Mouse (Mus musculus): ENCODE data around the gene Mxi1. TPM values are rescaled to one million over a fixed set of nuclear protein-coding genes. Genes with fewer than 3 reads are reported as not detected.

Gene Mxi1
- polyA plus RNA-seq, 1 experiment = 36.5 TPM

DNA sequence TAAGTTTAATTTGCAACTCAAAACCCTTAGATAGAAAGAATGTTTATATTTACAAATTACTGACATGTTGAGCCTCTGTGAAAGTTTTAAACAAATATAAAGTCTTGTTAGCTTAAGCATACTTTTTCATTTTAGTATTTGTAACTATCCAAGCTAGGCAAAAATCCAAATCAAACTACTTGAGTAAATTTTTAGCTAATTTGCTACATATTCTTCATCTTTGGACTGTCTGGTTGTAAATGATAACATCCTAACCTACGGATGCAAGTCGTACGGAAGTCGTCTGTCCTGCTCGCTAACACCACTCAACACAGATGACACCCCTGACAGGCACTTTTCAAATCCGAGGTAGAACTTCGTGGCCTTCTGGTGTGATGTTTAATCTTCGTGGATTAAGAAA is 67.3 kb downstream of the Mxi1 start:
- Histone ChIP-seq H3K9ac (ENCODE audit: low read depth, poor library complexity, severe bottlenecking) (no peak overlapping the region), H3K4me3 (ENCODE audit: low read depth, low read length) (no peak overlapping the region), H3K27ac (ENCODE audit: insufficient read depth, low read length) (no peak overlapping the region), H3K36me3 (ENCODE audit: control insufficient read depth, insufficient read depth, low read length, poor library complexity, severe bottlenecking) (peaks cover 63% of the 10 kb centered on the region), H3K27me3 (ENCODE audit: control insufficient read depth, insufficient read depth, low read length, poor library complexity, severe bottlenecking) (no peaks in the 10 kb centered on the region), H3K4me1 (ENCODE audit: control insufficient read depth, insufficient read depth, low read length) (no peaks in the 10 kb centered on the region), H3K9me3 (replicated peaks; ENCODE audit: control insufficient read depth, insufficient read depth, low read length, poor library complexity, severe bottlenecking) (no peaks in the 10 kb centered on the region)
- no peak for TF ChIP-seq CTCF (IDR thresholded peaks at IDR 0.05; ENCODE audit: low read depth, low read length)
- TF ChIP-seq POLR2A (IDR thresholded peaks at IDR 0.05; ENCODE audit: insufficient read depth, low read length) = no peak
- no peak for TF ChIP-seq EP300 (IDR thresholded peaks at IDR 0.05; ENCODE audit: insufficient read depth, low read depth, low read length)

DNA sequence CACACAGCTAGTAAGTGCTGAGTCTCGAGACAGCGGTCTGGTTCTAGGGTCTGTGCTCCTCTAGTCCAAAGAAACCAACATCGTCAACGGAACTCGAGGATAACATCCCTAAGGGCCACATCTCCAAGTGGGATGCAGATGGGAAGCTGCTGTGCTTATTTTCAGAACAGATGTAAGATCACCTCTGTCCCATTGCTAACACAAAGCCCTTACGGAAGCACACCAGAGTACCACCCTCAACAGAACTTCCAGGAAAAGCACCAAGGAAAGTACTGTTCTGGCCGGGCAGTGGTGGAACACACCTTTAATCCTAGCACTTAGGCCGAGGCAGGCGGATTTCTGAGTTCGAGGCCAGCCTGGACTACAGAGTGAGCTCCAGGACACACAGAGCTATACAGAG is 68.1 kb downstream of the Mxi1 start:
- TF ChIP-seq CTCF (IDR thresholded peaks at IDR 0.05; ENCODE audit: low read depth, low read length) (no peak), POLR2A (IDR thresholded peaks at IDR 0.05; ENCODE audit: insufficient read depth, low read length) (no peak), EP300 (IDR thresholded peaks at IDR 0.05; ENCODE audit: insufficient read depth, low read depth, low read length) (no peak)
- Histone ChIP-seq H3K9me3 (replicated peaks; ENCODE audit: control insufficient read depth, insufficient read depth, low read length, poor library complexity, severe bottlenecking) (no peaks in the 10 kb centered on the region), H3K36me3 (ENCODE audit: control insufficient read depth, insufficient read depth, low read length, poor library complexity, severe bottlenecking) (peaks cover 67% of the 10 kb centered on the region), H3K4me1 (ENCODE audit: control insufficient read depth, insufficient read depth, low read length) (no peaks in the 10 kb centered on the region), H3K4me3 (ENCODE audit: low read depth, low read length) (no peak overlapping the region), H3K27me3 (ENCODE audit: control insufficient read depth, insufficient read depth, low read length, poor library complexity, severe bottlenecking) (no peaks in the 10 kb centered on the region), H3K27ac (ENCODE audit: insufficient read depth, low read length) (peak overlapping the region; percentile 3; the same call in 1 of the 2 replicates), H3K9ac (ENCODE audit: low read depth, poor library complexity, severe bottlenecking) (no peak overlapping the region)

DNA sequence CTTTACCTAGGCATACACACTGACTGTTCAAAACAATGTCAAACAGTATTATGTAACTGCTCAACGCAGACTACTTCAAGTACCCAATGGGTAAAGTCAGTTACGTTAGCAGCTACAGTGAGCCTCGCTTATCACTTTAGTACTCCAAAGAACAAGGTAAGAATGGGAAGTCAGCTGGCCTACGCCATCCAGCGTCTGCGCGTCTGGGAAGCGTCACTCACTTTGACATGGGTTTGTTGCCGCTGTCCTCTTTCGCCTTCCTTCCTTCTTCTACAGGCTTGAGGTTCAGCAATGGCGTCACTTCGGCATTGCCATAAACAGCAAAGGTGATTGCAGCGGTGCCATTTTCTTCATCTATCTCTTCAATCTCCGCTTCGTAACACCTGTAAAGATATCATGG is 73.0 kb downstream of the Mxi1 start:
- no peaks in the 10 kb centered on the region for H3K27me3 ChIP-seq (ENCODE audit: control insufficient read depth, insufficient read depth, low read length, poor library complexity, severe bottlenecking)
- H3K9ac ChIP-seq (ENCODE audit: low read depth, poor library complexity, severe bottlenecking) = no peak overlapping the region
- H3K27ac ChIP-seq (ENCODE audit: insufficient read depth, low read length) = no peak overlapping the region
- peaks cover 88% of the 10 kb centered on the region for H3K36me3 ChIP-seq (ENCODE audit: control insufficient read depth, insufficient read depth, low read length, poor library complexity, severe bottlenecking)
- no peaks in the 10 kb centered on the region for H3K4me1 ChIP-seq (ENCODE audit: control insufficient read depth, insufficient read depth, low read length)
- no peak overlapping the region for H3K4me3 ChIP-seq (ENCODE audit: low read depth, low read length)
- TF ChIP-seq CTCF (IDR thresholded peaks at IDR 0.05; ENCODE audit: low read depth, low read length) = no peak
- no peak for TF ChIP-seq EP300 (IDR thresholded peaks at IDR 0.05; ENCODE audit: insufficient read depth, low read depth, low read length)
- no peak for TF ChIP-seq POLR2A (IDR thresholded peaks at IDR 0.05; ENCODE audit: insufficient read depth, low read length)
- no peaks in the 10 kb centered on the region for H3K9me3 ChIP-seq (replicated peaks; ENCODE audit: control insufficient read depth, insufficient read depth, low read length, poor library complexity, severe bottlenecking)

DNA sequence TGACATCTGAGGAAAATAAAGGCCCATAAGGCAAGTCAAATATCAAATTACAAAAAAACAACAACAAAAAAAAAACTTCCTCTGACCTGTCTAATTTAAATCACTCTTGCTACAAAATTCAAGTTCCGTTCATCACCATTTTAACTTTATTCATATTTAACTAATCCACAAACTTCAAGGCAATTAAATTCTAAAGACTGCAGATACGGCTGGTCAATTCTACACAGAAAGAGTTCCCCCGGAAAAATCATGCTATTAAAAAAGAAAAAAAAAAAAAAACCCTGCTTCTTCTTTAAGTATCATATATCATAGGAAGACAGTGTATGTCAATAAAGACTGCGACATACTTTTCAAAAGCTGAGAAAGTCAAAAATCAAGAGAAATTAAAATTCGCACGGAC is 79.1 kb downstream of the Mxi1 start:
- TF ChIP-seq EP300 (IDR thresholded peaks at IDR 0.05; ENCODE audit: insufficient read depth, low read depth, low read length) = no peak
- no peak for TF ChIP-seq POLR2A (IDR thresholded peaks at IDR 0.05; ENCODE audit: insufficient read depth, low read length)
- TF ChIP-seq CTCF (IDR thresholded peaks at IDR 0.05; ENCODE audit: low read depth, low read length) = no peak
- H3K27me3 ChIP-seq (ENCODE audit: control insufficient read depth, insufficient read depth, low read length, poor library complexity, severe bottlenecking) = no peaks in the 10 kb centered on the region
- H3K9me3 ChIP-seq (replicated peaks; ENCODE audit: control insufficient read depth, insufficient read depth, low read length, poor library complexity, severe bottlenecking) = no peaks in the 10 kb centered on the region
- H3K36me3 ChIP-seq (ENCODE audit: control insufficient read depth, insufficient read depth, low read length, poor library complexity, severe bottlenecking) = peaks cover 43% of the 10 kb centered on the region
- H3K9ac ChIP-seq (ENCODE audit: low read depth, poor library complexity, severe bottlenecking) = peak overlapping the region; percentile 95
- H3K27ac ChIP-seq (ENCODE audit: insufficient read depth, low read length) = no peak overlapping the region
- peak overlapping the region; percentile 73 for H3K4me3 ChIP-seq (ENCODE audit: low read depth, low read length)
- no peaks in the 10 kb centered on the region for H3K4me1 ChIP-seq (ENCODE audit: control insufficient read depth, insufficient read depth, low read length)

DNA sequence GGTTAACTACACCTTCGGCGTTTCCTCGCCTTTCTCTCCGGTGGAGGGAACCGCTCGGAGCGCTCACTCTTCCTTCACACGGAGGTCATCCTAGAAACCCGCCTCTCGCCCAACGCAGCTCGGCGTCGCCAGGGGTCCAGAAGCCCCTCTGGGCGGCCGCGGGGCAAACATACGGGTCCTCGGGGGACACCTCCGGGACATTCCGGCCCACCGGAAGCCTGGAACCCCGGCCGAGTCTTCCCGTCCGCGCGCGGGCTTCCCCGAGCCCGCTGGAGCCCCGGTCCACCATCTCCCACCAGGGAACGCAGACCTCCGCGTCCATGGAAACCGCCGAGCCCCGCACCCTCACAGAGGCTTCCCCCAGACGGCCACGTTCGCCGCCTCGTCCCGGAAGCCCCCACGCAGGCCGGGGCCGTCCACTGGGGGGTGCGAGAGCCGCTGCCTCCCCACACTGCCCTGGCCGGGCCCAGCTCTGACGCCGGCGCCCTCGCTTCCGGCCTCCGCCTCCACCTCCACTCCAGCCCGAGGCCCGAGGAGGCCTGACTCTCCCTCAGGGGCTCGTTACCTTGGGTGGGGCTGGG is 79.6 kb downstream of the Mxi1 start:
- Histone ChIP-seq H3K27me3 (ENCODE audit: control insufficient read depth, insufficient read depth, low read length, poor library complexity, severe bottlenecking) (no peaks in the 10 kb centered on the region), H3K9me3 (replicated peaks; ENCODE audit: control insufficient read depth, insufficient read depth, low read length, poor library complexity, severe bottlenecking) (no peaks in the 10 kb centered on the region), H3K4me1 (ENCODE audit: control insufficient read depth, insufficient read depth, low read length) (no peaks in the 10 kb centered on the region), H3K27ac (ENCODE audit: insufficient read depth, low read length) (peak overlapping the region; percentile 10; the same call in 1 of the 2 replicates), H3K36me3 (ENCODE audit: control insufficient read depth, insufficient read depth, low read length, poor library complexity, severe bottlenecking) (peaks cover 38% of the 10 kb centered on the region), H3K4me3 (ENCODE audit: low read depth, low read length) (peak overlapping the region; percentile 73), H3K9ac (ENCODE audit: low read depth, poor library complexity, severe bottlenecking) (peak overlapping the region; percentile 95)
- TF ChIP-seq EP300 (IDR thresholded peaks at IDR 0.05; ENCODE audit: insufficient read depth, low read depth, low read length) (no peak), CTCF (IDR thresholded peaks at IDR 0.05; ENCODE audit: low read depth, low read length) (no peak), POLR2A (IDR thresholded peaks at IDR 0.05; ENCODE audit: insufficient read depth, low read length) (no peak)

DNA sequence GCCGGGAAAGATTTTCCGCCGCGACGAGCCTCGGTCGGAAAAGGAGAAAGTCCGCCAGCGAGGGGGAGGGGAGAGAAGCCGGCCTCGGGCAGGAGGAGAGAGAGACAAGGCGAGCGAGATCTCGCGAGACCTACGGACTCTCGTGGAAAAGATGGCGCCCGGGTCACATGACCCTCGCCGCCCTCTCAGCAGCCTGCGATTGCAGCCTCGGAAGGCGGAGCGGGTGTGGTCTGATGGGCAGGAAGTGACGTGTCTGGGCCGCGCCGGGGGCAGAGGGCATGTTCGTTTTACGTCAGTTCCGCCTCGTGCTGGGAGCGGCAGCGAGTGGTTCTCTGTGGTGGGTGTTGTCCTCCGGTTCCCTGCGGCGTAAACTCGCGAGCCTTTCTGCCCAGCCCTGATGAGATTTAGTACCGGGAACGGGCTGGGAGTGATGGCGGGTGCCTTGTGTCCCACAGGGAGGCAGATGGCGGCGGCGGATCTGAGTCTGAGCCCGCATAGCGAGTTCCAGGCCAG is 80.2 kb downstream of the Mxi1 start, which contains the start of gene Smndc1:
TSS of gene Smndc1 (minus strand) at position 84 of the 513 bp plus-strand sequence.
- H3K4me1 ChIP-seq (ENCODE audit: control insufficient read depth, insufficient read depth, low read length) = no peaks in the 10 kb centered on the region
- H3K4me3 ChIP-seq (ENCODE audit: low read depth, low read length) = peak within 1 kb of the TSS; percentile 89
- peak within 1 kb of the TSS; percentile 95 for H3K9ac ChIP-seq (ENCODE audit: low read depth, poor library complexity, severe bottlenecking)
- H3K27ac ChIP-seq (ENCODE audit: insufficient read depth, low read length) = peak within 1 kb of the TSS; percentile 87
- H3K27me3 ChIP-seq (ENCODE audit: control insufficient read depth, insufficient read depth, low read length, poor library complexity, severe bottlenecking) = no peaks in the 10 kb centered on the region
- TF ChIP-seq EP300 (IDR thresholded peaks at IDR 0.05; ENCODE audit: insufficient read depth, low read depth, low read length) (peak; percentile 75; the same call in 1 of the 2 replicates), POLR2A (IDR thresholded peaks at IDR 0.05; ENCODE audit: insufficient read depth, low read length) (peak; percentile 64), CTCF (IDR thresholded peaks at IDR 0.05; ENCODE audit: low read depth, low read length) (no peak)
- no peaks in the 10 kb centered on the region for H3K9me3 ChIP-seq (replicated peaks; ENCODE audit: control insufficient read depth, insufficient read depth, low read length, poor library complexity, severe bottlenecking)
- H3K36me3 ChIP-seq (ENCODE audit: control insufficient read depth, insufficient read depth, low read length, poor library complexity, severe bottlenecking) = peaks cover 34% of the 10 kb centered on the region
